ENCODE assay signal across 8 mouse cellular contexts in genomic region chr7:92550990-92551392, GRCm38 (mm10). TPM values are rescaled to one million over a fixed set of nuclear protein-coding genes. Genes with fewer than 3 reads are reported as not detected.
DNase-seq lines count a peak whose midpoint lies in the region; ATAC-seq lines count a peak whose summit lies in the region.

No protein-coding gene starts in this region.

- 48% methylated on average over 4 of the region's 4 CpGs for WGBS in heart, embryonic 11.5 days (ENCODE audit: insufficient replicate concordance)
- WGBS in embryonic facial prominence, embryonic 11.5 days, result 63% methylated on average over 4 of the region's 4 CpGs
- 56% methylated on average over 4 of the region's 4 CpGs for WGBS in neural tube, embryonic 12.5 days

- no peak overlapping the region for H3K9ac ChIP-seq in heart, embryonic 11.5 days (ENCODE audit: low read depth, low read length)
- H3K9ac ChIP-seq in embryonic facial prominence, embryonic 11.5 days (replicated peaks; ENCODE audit: low read length), result no peak overlapping the region
- H3K9ac ChIP-seq in neural tube, embryonic 12.5 days, result no peak overlapping the region

- H3K4me3 ChIP-seq in heart, embryonic 11.5 days (ENCODE audit: low read depth, low read length), result no peak overlapping the region
- H3K4me3 ChIP-seq in embryonic facial prominence, embryonic 11.5 days (ENCODE audit: low read depth, low read length), result no peak overlapping the region
- H3K4me3 ChIP-seq in neural tube, embryonic 12.5 days, result no peak overlapping the region

- H3K27ac ChIP-seq in heart, embryonic 11.5 days (ENCODE audit: low read depth, low read length), result no peak overlapping the region
- H3K27ac ChIP-seq in embryonic facial prominence, embryonic 11.5 days (replicated peaks; ENCODE audit: low read depth, low read length), result no peak overlapping the region
- H3K27ac ChIP-seq in neural tube, embryonic 12.5 days, result no peak overlapping the region

- peak; percentile 14 for DNase-seq in heart, postnatal 4 days
- peak; percentile 73 for DNase-seq in 3T3-L1 (ENCODE audit: low read depth, low spot score)
- DNase-seq in Muller cell, postnatal 12 days (ENCODE audit: inconsistent ontology term), result peak; percentile 42
- peak; percentile 84 for DNase-seq in embryonic facial prominence, embryonic 11.5 days (ENCODE audit: low spot score)
- DNase-seq in kidney, postnatal 4 days, result peak; percentile 7 to 14
- no peak for DNase-seq in urinary bladder, adult 2 months (ENCODE audit: low spot score)

- H3K27me3 ChIP-seq in heart, embryonic 11.5 days (ENCODE audit: control insufficient read depth, insufficient read depth, low read length), result no peaks in the 10 kb centered on the region
- no peaks in the 10 kb centered on the region for H3K27me3 ChIP-seq in embryonic facial prominence, embryonic 11.5 days (ENCODE audit: control insufficient read depth, insufficient read depth, low read length)
- H3K27me3 ChIP-seq in neural tube, embryonic 12.5 days (replicated peaks), result no peaks in the 10 kb centered on the region

- ATAC-seq in heart, embryonic 11.5 days (replicated peaks; ENCODE audit: insufficient number of reproducible peaks, low FRiP score, low TSS enrichment), result no peak
- no peak; the same call in 1 of the 2 replicates for ATAC-seq in embryonic facial prominence, embryonic 11.5 days (replicated peaks; ENCODE audit: insufficient number of reproducible peaks, low FRiP score, low TSS enrichment, low read depth)
- peak; percentile 63 for ATAC-seq in neural tube, embryonic 12.5 days (ENCODE audit: low FRiP score, low read depth)

- no peak overlapping the region for H3K4me2 ChIP-seq in heart, embryonic 11.5 days
- H3K4me2 ChIP-seq in embryonic facial prominence, embryonic 11.5 days (ENCODE audit: low read depth, low read length), result no peak overlapping the region
- H3K4me2 ChIP-seq in neural tube, embryonic 12.5 days (replicated peaks), result no peak overlapping the region

- no peaks in the 10 kb centered on the region for H3K9me3 ChIP-seq in heart, embryonic 11.5 days (replicated peaks; ENCODE audit: control insufficient read depth, low read length)
- no peaks in the 10 kb centered on the region for H3K9me3 ChIP-seq in embryonic facial prominence, embryonic 11.5 days (replicated peaks; ENCODE audit: control insufficient read depth, low read length)
- no peaks in the 10 kb centered on the region for H3K9me3 ChIP-seq in neural tube, embryonic 12.5 days

- H3K36me3 ChIP-seq in heart, embryonic 11.5 days (ENCODE audit: control insufficient read depth, insufficient read depth, low read length), result no peaks in the 10 kb centered on the region
- H3K36me3 ChIP-seq in embryonic facial prominence, embryonic 11.5 days (replicated peaks; ENCODE audit: control insufficient read depth, insufficient read depth, low read depth, low read length), result no peaks in the 10 kb centered on the region
- no peaks in the 10 kb centered on the region for H3K36me3 ChIP-seq in neural tube, embryonic 12.5 days

- no peaks in the 10 kb centered on the region for H3K4me1 ChIP-seq in heart, embryonic 11.5 days (ENCODE audit: control insufficient read depth, insufficient read depth, low read length)
- no peaks in the 10 kb centered on the region for H3K4me1 ChIP-seq in embryonic facial prominence, embryonic 11.5 days (ENCODE audit: control insufficient read depth, insufficient read depth, low read length)
- no peaks in the 10 kb centered on the region for H3K4me1 ChIP-seq in neural tube, embryonic 12.5 days

RNA-seq across cellular contexts. Expression of gene Ccdc90b, which starts 10.0 kb away (rescaled TPM):
- total RNA-seq in heart, postnatal 4 days (2021), result 10 to 100 TPM; 35.2 to 38.5 TPM
- 49.8 and 57.3 TPM in 2 replicates for polyA plus RNA-seq in heart, embryonic 11.5 days (2014; fragmentation: Nextera tagmentation; extraction: Ambion mirVana)
- polyA plus RNA-seq in embryonic facial prominence, embryonic 11.5 days (2014; fragmentation: Nextera tagmentation; extraction: Ambion mirVana), result 70.8 and 76.0 TPM in 2 replicates
- 64.8 and 67.5 TPM in 2 replicates for polyA plus RNA-seq in neural tube, embryonic 12.5 days (2016; fragmentation: Nextera tagmentation; extraction: Ambion mirVana)
- 31.4 and 37.3 TPM in 2 replicates for polyA plus RNA-seq in urinary bladder, adult 2 months (2012; rRNA removed)
